Mouse (Mus musculus) CH12F3 (cell line): ENCODE results near the gene Fbxo41.
"Not testable (repeated sequence)": the region's sequence is repeated elsewhere in the genome, so short reads cannot be mapped to it uniquely, and the experiment has no call there.

Source experiments
- in situ Hi-C: fragments of 300-500 bp; cut with MboI; formaldehyde crosslinking; loops from 2 replicates; pipeline ENCODE4 v1.14.3; 2020; ENCODE audit warnings: low sequenced_read_pairs

The Fbxo41 gene

GRCm38 (mm10) chr6:85450697-85451663 is 51.8 kb downstream of the Fbxo41 start, which contains the start of gene Cct7:
Cct7 (plus strand) TSS chr6:85451514.
- in situ Hi-C loops = no loop called here

- in situ Hi-C loops = not testable (repeated sequence)
These were observed 52.7 kb downstream of the Fbxo41 start for GRCm38 (mm10) chr6:85450140-85450539.

GRCm38 (mm10) chr6:85447351-85447750 is 55.4 kb downstream of the Fbxo41 start:
- in situ Hi-C loops = no loop called here

GRCm38 (mm10) chr6:85445286-85445685 is 57.5 kb downstream of the Fbxo41 start:
- in situ Hi-C loops = no loop called here

GRCm38 (mm10) chr6:85444266-85444965 is 58.4 kb downstream of the Fbxo41 start:
- in situ Hi-C loops = no loop called here

GRCm38 (mm10) chr6:85443488-85444233 is 59.1 kb downstream of the Fbxo41 start:
- in situ Hi-C loops = no loop called here

GRCm38 (mm10) chr6:85441142-85441541 is 61.7 kb downstream of the Fbxo41 start:
- in situ Hi-C loops = no loop called here

- in situ Hi-C loops = no loop called here
These were observed 66.2 kb downstream of the Fbxo41 start for GRCm38 (mm10) chr6:85436631-85437030.

GRCm38 (mm10) chr6:85436204-85436603 is 66.6 kb downstream of the Fbxo41 start:
- in situ Hi-C loops = no loop called here

GRCm38 (mm10) chr6:85433865-85434264 is 68.9 kb downstream of the Fbxo41 start:
- in situ Hi-C loops = no loop called here

- in situ Hi-C loops = no loop called here
These were observed 70.9 kb downstream of the Fbxo41 start, which contains the start of gene Smyd5 for GRCm38 (mm10) chr6:85431842-85432431. Smyd5 (plus strand) TSS chr6:85431989.

- in situ Hi-C loops = no loop called here
These were observed 71.4 kb downstream of the Fbxo41 start for GRCm38 (mm10) chr6:85431274-85431841.

- in situ Hi-C loops = no loop called here
These were observed 78.9 kb downstream of the Fbxo41 start, which contains the start of gene Noto for GRCm38 (mm10) chr6:85423836-85424379. Noto (plus strand) TSS chr6:85423886.
